Mouse (Mus musculus): Measurements from ENCODE around the gene Gm4756. TPM values are rescaled to one million over a fixed set of nuclear protein-coding genes. Genes with fewer than 3 reads are reported as not detected.
A peak's percentile ranks its signal among the peaks of the same experiment; 100 is the strongest.

Gm4756 gene
- polyA plus RNA-seq, 1 experiment from 2014 or later, result not detected

GRCm38 (mm10) chr12:72674079-72674797 lies 24.8 kb upstream of the Gm4756 start:
- Histone ChIP-seq H3K4me3 (no peak overlapping the region), H3K27ac (replicated peaks) (no peak overlapping the region), H3K4me1 (no peaks in the 10 kb centered on the region), H3K27me3 (ENCODE audit: low read depth, poor library complexity, severe bottlenecking) (no peaks in the 10 kb centered on the region), H3K9me3 (replicated peaks) (peaks cover 5% of the 10 kb centered on the region; the same call in 1 of the 2 replicates), H3K36me3 (no peaks in the 10 kb centered on the region)
- WGBS, result 86% methylated on average over 7 of the region's 7 CpGs
- DNase-seq (ENCODE audit: low spot score), result no peak

GRCm38 (mm10) chr12:72671516-72672135 lies 22.2 kb upstream of the Gm4756 start:
- Histone ChIP-seq H3K27me3 (ENCODE audit: low read depth, poor library complexity, severe bottlenecking) (no peaks in the 10 kb centered on the region), H3K4me3 (no peak overlapping the region), H3K4me1 (no peaks in the 10 kb centered on the region), H3K36me3 (no peaks in the 10 kb centered on the region), H3K27ac (replicated peaks) (no peak overlapping the region), H3K9me3 (replicated peaks) (peaks cover 5% of the 10 kb centered on the region; the same call in 1 of the 2 replicates)
- no peak for DNase-seq (ENCODE audit: low spot score)
- WGBS, result 94% methylated on average over 6 of the region's 6 CpGs

- Histone ChIP-seq H3K4me1 (no peaks in the 10 kb centered on the region), H3K36me3 (no peaks in the 10 kb centered on the region), H3K9me3 (replicated peaks) (peaks cover 5% of the 10 kb centered on the region; the same call in 1 of the 2 replicates), H3K27me3 (ENCODE audit: low read depth, poor library complexity, severe bottlenecking) (peaks cover 2% of the 10 kb centered on the region; the same call in 1 of the 2 replicates), H3K27ac (replicated peaks) (no peak overlapping the region), H3K4me3 (no peak overlapping the region)
- 93% methylated on average over 8 of the region's 8 CpGs for WGBS
- DNase-seq (ENCODE audit: low spot score), result no peak
Observed at GRCm38 (mm10) chr12:72670921-72671320, 21.5 kb upstream of the Gm4756 start.

GRCm38 (mm10) chr12:72667868-72668469 lies 18.5 kb upstream of the Gm4756 start:
- H3K36me3 ChIP-seq, result no peaks in the 10 kb centered on the region
- DNase-seq (ENCODE audit: low spot score), result no peak
- WGBS, result 83% methylated on average over 10 of the region's 10 CpGs
- H3K9me3 ChIP-seq (replicated peaks), result peaks cover 5% of the 10 kb centered on the region; the same call in 1 of the 2 replicates
- no peak overlapping the region for H3K27ac ChIP-seq (replicated peaks)
- H3K4me3 ChIP-seq, result no peak overlapping the region
- H3K4me1 ChIP-seq, result peaks cover 20% of the 10 kb centered on the region
- peaks cover 21% of the 10 kb centered on the region for H3K27me3 ChIP-seq (ENCODE audit: low read depth, poor library complexity, severe bottlenecking)

GRCm38 (mm10) chr12:72666015-72666414 lies 16.6 kb upstream of the Gm4756 start:
- H3K9me3 ChIP-seq (replicated peaks), result peaks cover 5% of the 10 kb centered on the region; the same call in 1 of the 2 replicates
- H3K27me3 ChIP-seq (ENCODE audit: low read depth, poor library complexity, severe bottlenecking), result peaks cover 22% of the 10 kb centered on the region
- H3K4me1 ChIP-seq, result peaks cover 20% of the 10 kb centered on the region
- H3K27ac ChIP-seq (replicated peaks), result no peak overlapping the region
- DNase-seq (ENCODE audit: low spot score), result no peak
- H3K4me3 ChIP-seq, result no peak overlapping the region
- H3K36me3 ChIP-seq, result no peaks in the 10 kb centered on the region
- WGBS, result 92% methylated on average over 5 of the region's 5 CpGs

- Histone ChIP-seq H3K4me1 (peaks cover 20% of the 10 kb centered on the region), H3K9me3 (replicated peaks) (peaks cover 5% of the 10 kb centered on the region; the same call in 1 of the 2 replicates), H3K27ac (replicated peaks) (peak within 1 kb of the TSS; percentile 83), H3K36me3 (no peaks in the 10 kb centered on the region), H3K27me3 (ENCODE audit: low read depth, poor library complexity, severe bottlenecking) (peaks cover 22% of the 10 kb centered on the region), H3K4me3 (peak within 1 kb of the TSS; percentile 72)
- 4% methylated on average over 33 of the region's 33 CpGs for WGBS
- DNase-seq (ENCODE audit: low spot score), result peak; percentile 83
Observed at GRCm38 (mm10) chr12:72664735-72665337, 15.4 kb upstream of the Gm4756 start, which contains the start of gene Dhrs7. Dhrs7 (minus strand) TSS chr12:72664909.

GRCm38 (mm10) chr12:72664020-72664734 lies 14.7 kb upstream of the Gm4756 start:
- Histone ChIP-seq H3K27ac (replicated peaks) (peak overlapping the region; percentile 83), H3K4me3 (peak overlapping the region; percentile 72), H3K27me3 (ENCODE audit: low read depth, poor library complexity, severe bottlenecking) (peaks cover 22% of the 10 kb centered on the region), H3K4me1 (peaks cover 20% of the 10 kb centered on the region), H3K36me3 (no peaks in the 10 kb centered on the region), H3K9me3 (replicated peaks) (no peaks in the 10 kb centered on the region; the same call in 1 of the 2 replicates)
- 14% methylated on average over 28 of the region's 28 CpGs for WGBS
- no peak for DNase-seq (ENCODE audit: low spot score)

GRCm38 (mm10) chr12:72655775-72656174 lies 6.3 kb upstream of the Gm4756 start:
- 95% methylated on average over 16 of the region's 16 CpGs for WGBS
- Histone ChIP-seq H3K4me1 (no peaks in the 10 kb centered on the region), H3K36me3 (no peaks in the 10 kb centered on the region), H3K27me3 (ENCODE audit: low read depth, poor library complexity, severe bottlenecking) (no peaks in the 10 kb centered on the region), H3K4me3 (no peak overlapping the region), H3K27ac (replicated peaks) (no peak overlapping the region), H3K9me3 (replicated peaks) (no peaks in the 10 kb centered on the region)
- DNase-seq (ENCODE audit: low spot score), result no peak

GRCm38 (mm10) chr12:72654698-72655097 lies 5.2 kb upstream of the Gm4756 start:
- no peak overlapping the region for H3K4me3 ChIP-seq
- 24% methylated on average over 4 of the region's 4 CpGs for WGBS
- H3K27me3 ChIP-seq (ENCODE audit: low read depth, poor library complexity, severe bottlenecking), result no peaks in the 10 kb centered on the region
- peak; percentile 59 for DNase-seq (ENCODE audit: low spot score)
- no peak overlapping the region for H3K27ac ChIP-seq (replicated peaks)
- H3K36me3 ChIP-seq, result no peaks in the 10 kb centered on the region
- H3K9me3 ChIP-seq (replicated peaks), result no peaks in the 10 kb centered on the region
- H3K4me1 ChIP-seq, result no peaks in the 10 kb centered on the region

- H3K27ac ChIP-seq (replicated peaks), result no peak overlapping the region
- 94% methylated on average over 14 of the region's 14 CpGs for WGBS
- H3K9me3 ChIP-seq (replicated peaks), result no peaks in the 10 kb centered on the region; the same call in 1 of the 2 replicates
- no peaks in the 10 kb centered on the region for H3K4me1 ChIP-seq
- no peak overlapping the region for H3K4me3 ChIP-seq
- DNase-seq (ENCODE audit: low spot score), result no peak
- H3K36me3 ChIP-seq, result peaks cover 7% of the 10 kb centered on the region; the same call in 1 of the 2 replicates
- H3K27me3 ChIP-seq (ENCODE audit: low read depth, poor library complexity, severe bottlenecking), result no peaks in the 10 kb centered on the region
Observed at GRCm38 (mm10) chr12:72648921-72649320, 540 bp downstream of the Gm4756 start.

- 88% methylated on average over 3 of the region's 3 CpGs for WGBS
- no peaks in the 10 kb centered on the region for H3K36me3 ChIP-seq
- H3K9me3 ChIP-seq (replicated peaks), result peaks cover 30% of the 10 kb centered on the region
- H3K27me3 ChIP-seq (ENCODE audit: low read depth, poor library complexity, severe bottlenecking), result no peaks in the 10 kb centered on the region
- H3K4me3 ChIP-seq, result no peak overlapping the region
- H3K27ac ChIP-seq (replicated peaks), result no peak overlapping the region
- no peaks in the 10 kb centered on the region for H3K4me1 ChIP-seq
- DNase-seq (ENCODE audit: low spot score), result no peak
Observed at GRCm38 (mm10) chr12:72638025-72638424, 11.4 kb downstream of the Gm4756 start.

GRCm38 (mm10) chr12:72628751-72629150 lies 20.7 kb downstream of the Gm4756 start:
- no peak for DNase-seq (ENCODE audit: low spot score)
- H3K9me3 ChIP-seq (replicated peaks), result no peaks in the 10 kb centered on the region; the same call in 1 of the 2 replicates
- no peaks in the 10 kb centered on the region for H3K27me3 ChIP-seq (ENCODE audit: low read depth, poor library complexity, severe bottlenecking)
- H3K36me3 ChIP-seq, result no peaks in the 10 kb centered on the region
- WGBS, result 94% methylated on average over 7 of the region's 7 CpGs
- H3K4me3 ChIP-seq, result no peak overlapping the region
- no peaks in the 10 kb centered on the region for H3K4me1 ChIP-seq
- H3K27ac ChIP-seq (replicated peaks), result no peak overlapping the region

All from midbrain, embryonic 10.5 days (tissue).